Mouse (Mus musculus) bone marrow, adult 2 months (tissue): ENCODE measurements around the gene Rdh16. TPM values are rescaled to one million over a fixed set of nuclear protein-coding genes. Genes with fewer than 3 reads are reported as not detected.
"Not testable (repeated sequence)": the region's sequence is repeated elsewhere in the genome, so short reads cannot be mapped to it uniquely, and the experiment has no call there.

ENCODE experiments used
- H3K27ac ChIP-seq: fragments of 200-500 bp; 2 replicates; pipeline ENCODE4 v1.5.1; 2012; ENCODE audit warnings: low read depth, mild to moderate bottlenecking, control low read depth, inconsistent platforms, low read length; ENCODE audit not compliant: control insufficient read depth, poor library complexity, insufficient read depth
- H3K4me1 ChIP-seq: fragments of 200-500 bp; 2 replicates; pipeline ENCODE4 v1.6.1; 2011; ENCODE audit warnings: low read length; ENCODE audit not compliant: control insufficient read depth, insufficient read depth
- H3K4me3 ChIP-seq: fragments of 200-500 bp; replicated peaks from 2 replicates; pipeline ENCODE3; 2011; ENCODE audit warnings: mild to moderate bottlenecking, low read depth, low read length, control low read depth; ENCODE audit not compliant: control insufficient read depth
- CTCF ChIP-seq: fragments of 200-500 bp; IDR thresholded peaks from 2 replicates; pipeline ENCODE4 v1.5.1; 2011; ENCODE audit warnings: low read length, control low read depth; ENCODE audit not compliant: control insufficient read depth, insufficient read depth
- POLR2A ChIP-seq: fragments of 200-500 bp; IDR thresholded peaks from 2 replicates; pipeline ENCODE4 v1.6.1; 2011; ENCODE audit warnings: low read depth, mild to moderate bottlenecking, control low read depth, low read length, borderline replicate concordance; ENCODE audit not compliant: control insufficient read depth
- WGBS: fragments of 180-500 bp; shearing (Covaris S2); methylation state at CpG from one replicate; pipeline ENCODE4 v1.1.7; 2018; 5-methylcytosine and 5-hydroxymethylcytosine counted together
- polyA plus RNA-seq: library from polyadenylated mRNA; stranded (reverse); fragments of >200 nt; gene quantifications from 2 replicates; pipeline ENCODE4 v1.2.4, GENCODE M21; 2011; ENCODE audit warnings: low replicate concordance; ENCODE audit not compliant: missing spikeins, insufficient read depth, insufficient read length

Rdh16 gene
- polyA plus RNA-seq, 1 experiment: 0.62 TPM

DNA sequence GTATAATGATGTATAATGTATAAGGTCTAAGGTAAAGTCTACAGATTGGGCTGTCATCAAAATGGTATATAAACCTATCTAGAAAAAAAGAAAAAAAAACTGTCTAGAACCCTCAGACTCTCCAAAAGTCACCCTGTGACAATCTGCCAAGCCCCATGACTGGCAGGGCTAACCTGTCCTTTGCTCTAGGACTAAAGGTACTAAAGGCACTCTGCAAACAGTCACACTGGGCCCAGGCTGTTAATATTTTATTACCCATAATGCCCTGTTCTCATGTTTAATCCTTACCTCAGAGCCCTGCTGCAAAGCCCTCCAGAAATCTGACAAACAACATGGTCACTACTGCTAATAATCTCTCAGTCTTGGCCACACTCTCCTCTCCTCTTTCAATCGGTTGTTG is 85.6 kb downstream of the Rdh16 start:
- WGBS: 68% methylated on average over 1 of the region's 1 CpGs

DNA sequence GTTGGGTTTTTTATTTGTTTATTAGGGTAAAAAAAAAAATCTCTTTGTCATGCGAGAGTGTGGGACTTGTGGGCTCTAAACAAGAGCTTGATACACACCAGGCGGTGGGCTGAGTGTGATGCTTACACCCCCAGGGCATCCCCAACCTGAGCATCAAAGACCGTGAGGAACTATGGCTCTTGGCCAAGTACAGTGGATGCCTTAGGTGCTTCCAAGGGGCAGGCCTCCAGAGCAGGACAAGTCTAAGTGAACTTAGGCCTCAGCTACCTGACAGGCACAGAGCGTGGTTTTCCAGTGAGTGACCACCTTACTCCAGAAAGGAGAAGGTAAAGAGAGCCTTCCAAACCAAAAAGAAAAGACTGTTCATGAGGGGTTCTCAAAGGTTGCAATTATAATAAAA is 86.0 kb downstream of the Rdh16 start:
- Histone ChIP-seq H3K4me1 (no peaks in the 10 kb centered on the region), H3K27ac (no peak overlapping the region), H3K4me3 (no peak overlapping the region)
- TF ChIP-seq CTCF (no peak), POLR2A (no peak)
- WGBS: 77% methylated on average over 4 of the region's 4 CpGs

More for the DNA sequence above, 85.6 kb downstream of the Rdh16 start:
- TF ChIP-seq POLR2A (no peak), CTCF (no peak)
- Histone ChIP-seq H3K4me3 (no peak overlapping the region), H3K4me1 (no peaks in the 10 kb centered on the region), H3K27ac (no peak overlapping the region)

DNA sequence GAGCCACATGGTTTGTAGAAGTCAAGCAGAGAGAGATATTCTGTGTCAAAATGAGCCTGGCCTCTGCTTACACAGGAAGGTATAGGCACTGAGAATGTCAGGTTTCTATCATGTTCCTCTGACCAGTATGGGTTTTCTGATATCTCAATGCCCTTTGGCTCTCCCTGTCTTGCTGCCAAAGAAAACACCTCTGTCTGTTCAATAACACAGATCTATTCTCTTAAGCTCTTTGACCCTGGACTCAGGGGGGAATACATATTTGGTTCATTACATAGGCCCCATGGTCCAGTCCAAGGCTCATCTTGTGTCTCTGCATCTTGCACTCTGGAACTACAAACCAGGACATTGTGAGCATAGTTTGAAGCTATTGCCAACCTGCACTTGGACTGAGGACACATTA is 87.7 kb downstream of the Rdh16 start, which contains the start of gene Rdh7:
TSS of gene Rdh7 (minus strand) at position 213 of the 400 bp plus-strand sequence.
- TF ChIP-seq CTCF (no peak), POLR2A (no peak)
- Histone ChIP-seq H3K4me3 (no peak within 1 kb of the TSS), H3K27ac (no peak within 1 kb of the TSS), H3K4me1 (no peaks in the 10 kb centered on the region)

DNA sequence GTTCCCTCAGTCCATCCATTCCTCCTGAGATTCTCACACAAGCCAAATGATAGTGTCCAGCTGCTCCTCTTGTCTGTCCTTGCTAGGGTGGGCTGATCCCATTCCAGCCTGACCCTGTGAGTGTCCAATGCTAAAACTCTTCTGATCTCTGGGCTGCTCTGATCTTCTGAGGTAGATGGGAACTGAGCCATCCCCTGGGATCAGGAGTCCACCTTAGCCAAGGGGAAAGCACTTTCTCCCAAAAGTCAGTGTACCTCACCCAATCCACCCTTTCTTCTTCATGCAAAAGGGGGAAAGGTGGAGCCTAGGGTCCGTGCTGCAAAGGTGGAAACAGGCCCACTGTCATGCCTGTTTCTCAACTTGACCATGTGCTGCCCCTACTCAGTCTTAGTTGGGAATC is 90.5 kb downstream of the Rdh16 start:
- H3K27ac ChIP-seq: no peak overlapping the region
- no peaks in the 10 kb centered on the region for H3K4me1 ChIP-seq
- WGBS: 45% methylated on average over 1 of the region's 1 CpGs
- no peak overlapping the region for H3K4me3 ChIP-seq
- TF ChIP-seq CTCF (no peak), POLR2A (no peak)

DNA sequence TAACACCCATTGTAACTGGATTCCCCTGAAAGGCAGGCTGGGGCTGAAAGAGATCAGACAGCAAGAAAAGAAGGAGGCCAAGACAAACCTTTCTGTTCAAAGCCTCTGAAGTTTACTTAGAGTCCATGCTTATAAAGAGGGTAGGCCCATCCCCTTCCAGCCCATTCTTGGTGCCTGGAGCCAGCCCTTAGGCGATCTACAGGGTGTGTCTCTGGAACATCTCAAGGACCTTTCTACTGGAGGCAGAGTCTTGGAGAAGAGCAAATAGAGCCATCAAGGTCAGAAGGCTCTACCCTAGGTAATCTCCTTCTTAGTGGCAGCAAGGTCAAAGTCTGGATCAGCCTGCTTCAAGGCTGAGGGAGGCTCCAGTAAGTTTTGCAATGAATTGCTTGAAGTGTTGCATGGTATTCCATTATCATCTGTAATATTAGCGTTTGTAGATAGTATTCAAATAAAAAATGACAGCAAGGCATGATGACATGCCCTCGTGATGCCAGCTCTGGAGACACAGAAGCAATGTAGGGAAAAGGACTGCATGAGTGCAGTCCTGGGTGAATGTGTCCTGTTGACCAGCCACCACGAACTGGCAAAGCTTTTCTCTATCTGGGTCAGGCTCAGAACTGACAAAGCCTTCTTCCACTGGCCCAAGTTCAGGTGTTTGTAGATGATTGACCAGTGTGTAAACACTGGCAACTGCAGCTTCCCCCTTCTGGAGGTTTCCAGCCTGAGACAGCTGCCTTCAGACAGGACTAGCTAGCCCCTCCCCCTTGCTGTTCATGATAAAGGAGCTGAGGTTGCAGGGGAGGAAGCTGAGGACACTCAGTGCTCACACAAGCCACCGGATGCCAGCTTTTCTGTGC is 92.4 kb downstream of the Rdh16 start:
- 46% methylated on average over 5 of the region's 5 CpGs for WGBS
- H3K27ac ChIP-seq, H3K4me3 ChIP-seq, H3K4me1 ChIP-seq: not testable (repeated sequence)

Other genes with a start within 250 kb of the Rdh16 start
- 23.5 and 48.3 TPM in 2 replicates for gene Lrp1, start 180.0 kb upstream of the Rdh16 start, polyA plus RNA-seq
- gene Stat6, start 158.2 kb upstream of the Rdh16 start, polyA plus RNA-seq: 31.6 and 60.1 TPM in 2 replicates
- 6.7 and 7.3 TPM in 2 replicates for gene Nemp1, start 134.3 kb upstream of the Rdh16 start, polyA plus RNA-seq
- gene Nab2, start 132.6 kb upstream of the Rdh16 start, polyA plus RNA-seq: 3.3 and 4.0 TPM in 2 replicates
- 1.4 and 1.7 TPM in 2 replicates for gene Myo1a, start 96.0 kb upstream of the Rdh16 start, polyA plus RNA-seq
- 8.4 and 13.8 TPM in 2 replicates for gene Tac2, start 76.7 kb upstream of the Rdh16 start, polyA plus RNA-seq
- gene Zbtb39, start 61.6 kb upstream of the Rdh16 start, polyA plus RNA-seq: 1.1 and 3.9 TPM in 2 replicates
- 1.2 and 2.8 TPM in 2 replicates for gene Gpr182, start 49.4 kb upstream of the Rdh16 start, polyA plus RNA-seq
- gene Rdh1, start 41.4 kb upstream of the Rdh16 start, polyA plus RNA-seq: not detected in 2 replicates
- not detected in 2 replicates for gene Rdh16f1, start 41.4 kb upstream of the Rdh16 start, polyA plus RNA-seq
- gene Rdh9, start 24.8 kb upstream of the Rdh16 start, polyA plus RNA-seq: 0.55 TPM in 1 of 2 replicates, not detected in the other
- gene Rdh19, start 48.8 kb downstream of the Rdh16 start, polyA plus RNA-seq: not detected in 2 replicates
- not detected in 2 replicates for gene Rdh16f2, start 65.3 kb downstream of the Rdh16 start, polyA plus RNA-seq
- 1.1 and 4.5 TPM in 2 replicates for gene Rdh7, start 87.7 kb downstream of the Rdh16 start, polyA plus RNA-seq
- not detected in 2 replicates for gene Sdr9c7, start 97.4 kb downstream of the Rdh16 start, polyA plus RNA-seq
- gene Hsd17b6, start 206.5 kb downstream of the Rdh16 start, polyA plus RNA-seq: 0.90 and 1.4 TPM in 2 replicates
- 57.7 and 89.8 TPM in 2 replicates for gene Prim1, start 214.0 kb downstream of the Rdh16 start, polyA plus RNA-seq
- 429 and 585 TPM in 2 replicates for gene Naca, start 234.4 kb downstream of the Rdh16 start, polyA plus RNA-seq